Mouse (Mus musculus) CD4-positive naive resting alpha-beta T cell, adult 57 days (primary cell): ENCODE results near the gene Cyb5r2. TPM values are rescaled to one million over a fixed set of nuclear protein-coding genes. Genes with fewer than 3 reads are reported as not detected.

Experiments used
- total RNA-seq: library from RNA; stranded (reverse); gene quantifications from one replicate; pipeline ENCODE4 v1.2.4, GENCODE M21; 2023

The Cyb5r2 gene
- total RNA-seq: not detected

GRCm38 (mm10) chr7:107757308-107758151 lies at the start of gene Cyb5r2:
Gene Cyb5r2 (minus strand): TSS chr7:107758032.

GRCm38 (mm10) chr7:107801108-107801507 lies 43.3 kb upstream of the Cyb5r2 start, which contains the start of gene Ovch2:
Gene Ovch2 (minus strand): TSS chr7:107801208.

Other genes with a start within 250 kb of the Cyb5r2 start
- gene Olfml1, start 190.6 kb downstream of the Cyb5r2 start, total RNA-seq: not detected
- 1.8 TPM for gene Ppfibp2, start 162.8 kb downstream of the Cyb5r2 start, total RNA-seq
- gene 5330417H12Rik, start 132.9 kb downstream of the Cyb5r2 start, total RNA-seq: not detected
- gene Ovch2, start 43.2 kb upstream of the Cyb5r2 start, total RNA-seq: not detected
- not detected for gene Olfr467, start 54.2 kb upstream of the Cyb5r2 start, total RNA-seq
- not detected for gene Olfr469, start 67.5 kb upstream of the Cyb5r2 start, total RNA-seq
- gene Olfr470, start 89.5 kb upstream of the Cyb5r2 start, total RNA-seq: not detected
- 0.12 TPM for gene Olfr472, start 139.9 kb upstream of the Cyb5r2 start, total RNA-seq
- not detected for gene Olfr473, start 172.4 kb upstream of the Cyb5r2 start, total RNA-seq
- not detected for gene Olfr474, start 196.6 kb upstream of the Cyb5r2 start, total RNA-seq
- not detected for gene Olfr476, start 206.8 kb upstream of the Cyb5r2 start, total RNA-seq
- not detected for gene Olfr477, start 228.7 kb upstream of the Cyb5r2 start, total RNA-seq